Mouse (Mus musculus) thymus, adult 18-20 months (tissue): ENCODE data around the gene Cpne5.
"Not testable (repeated sequence)": the region's sequence is repeated elsewhere in the genome, so short reads cannot be mapped to it uniquely, and the experiment has no call there.

Experiments
- DNase-seq, 2 experiments: peaks; one replicate each; pipeline ENCODE4 v3.0.0; 2022; ENCODE audit warnings: mixed read lengths in 2 of 2

Gene Cpne5

DNA sequence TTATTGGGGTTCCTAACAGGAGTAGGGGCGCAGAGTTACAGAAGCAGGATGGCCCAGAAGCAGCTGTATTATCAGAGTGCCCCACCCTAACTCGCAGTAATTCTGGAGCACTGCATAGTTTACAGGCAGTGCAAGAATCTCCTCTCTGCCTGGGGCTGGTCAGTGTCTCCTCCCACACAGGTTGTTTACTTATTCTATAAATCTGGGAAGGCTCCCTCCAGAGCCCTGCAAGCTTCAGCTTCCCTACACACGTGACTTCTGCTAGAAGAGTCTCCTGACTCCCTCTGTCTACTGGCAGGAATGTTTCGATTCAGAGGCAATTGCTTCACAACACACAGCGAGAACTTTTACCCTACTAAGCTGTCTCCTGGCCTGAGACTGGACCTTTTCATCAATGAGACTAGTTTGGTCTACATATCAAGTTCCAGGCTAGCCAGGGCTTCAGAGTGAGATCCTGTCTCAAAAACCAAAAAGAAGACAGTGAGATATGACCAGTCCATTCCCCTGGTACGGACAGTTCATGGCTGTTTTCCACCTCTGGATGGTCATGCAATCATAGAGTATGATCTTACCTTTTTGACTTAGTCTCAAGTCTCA is 114.3 kb downstream of the Cpne5 start:
- DNase-seq: no peak

DNA sequence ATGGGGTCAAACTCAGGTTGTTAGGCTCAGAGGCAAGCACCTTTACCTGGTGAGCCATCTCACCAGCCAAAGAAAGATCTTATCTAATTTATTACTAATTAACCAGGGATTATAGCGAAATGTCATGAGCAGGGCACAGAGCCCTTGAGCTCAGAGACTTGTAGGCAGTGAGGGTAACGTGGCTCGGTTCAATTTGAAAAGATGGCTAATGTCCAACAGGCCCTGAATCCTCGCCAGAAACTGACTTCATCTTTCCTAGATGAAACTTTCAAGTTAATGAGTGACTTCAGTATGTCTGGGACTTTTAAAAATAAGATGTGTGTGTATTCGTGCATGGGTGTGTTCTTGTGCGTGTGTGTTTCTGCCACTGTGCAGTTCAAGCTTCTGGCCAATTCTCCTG is 115.2 kb downstream of the Cpne5 start:
- no peak for DNase-seq

DNA sequence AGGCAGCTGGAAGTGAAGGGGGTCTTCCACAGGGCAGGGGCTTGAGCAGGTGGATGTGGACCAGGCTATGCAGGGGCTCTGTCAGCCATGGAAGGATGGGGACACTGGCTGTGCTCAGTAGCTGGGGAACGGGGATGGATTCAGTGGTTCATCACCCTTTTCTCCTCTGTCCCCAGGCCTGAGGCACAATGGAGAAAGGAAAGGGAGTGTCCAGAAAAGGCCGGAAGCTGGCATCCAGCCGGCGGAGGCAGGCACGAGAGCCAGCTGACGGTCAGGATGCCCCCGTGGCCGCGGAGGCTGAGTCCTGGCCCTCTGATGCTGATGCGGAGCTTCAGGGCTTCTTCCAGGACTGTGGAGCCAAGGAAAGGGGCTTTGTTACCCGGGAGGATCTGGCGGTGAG is 117.3 kb downstream of the Cpne5 start:
- DNase-seq: no peak

DNA sequence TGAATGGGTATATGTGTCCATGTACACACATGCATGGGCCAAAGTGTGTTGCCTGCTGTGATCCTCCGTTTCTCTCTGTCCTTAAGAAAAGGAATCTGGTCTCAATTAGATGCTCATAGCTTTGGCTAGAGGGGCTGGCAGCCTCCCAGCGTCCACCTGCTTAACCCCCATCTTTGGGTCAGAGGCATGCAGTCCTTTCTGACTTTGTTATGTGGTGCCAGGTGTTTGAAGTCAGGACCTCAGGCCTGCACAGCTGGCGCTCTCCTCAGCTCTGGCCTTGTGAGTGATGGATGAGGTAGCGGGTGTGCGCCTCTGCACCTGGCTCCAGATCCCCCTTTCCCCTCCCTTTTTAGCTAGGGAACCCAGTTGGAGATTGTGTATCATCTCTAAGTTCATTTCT is 119.9 kb downstream of the Cpne5 start:
- no peak for DNase-seq

DNA sequence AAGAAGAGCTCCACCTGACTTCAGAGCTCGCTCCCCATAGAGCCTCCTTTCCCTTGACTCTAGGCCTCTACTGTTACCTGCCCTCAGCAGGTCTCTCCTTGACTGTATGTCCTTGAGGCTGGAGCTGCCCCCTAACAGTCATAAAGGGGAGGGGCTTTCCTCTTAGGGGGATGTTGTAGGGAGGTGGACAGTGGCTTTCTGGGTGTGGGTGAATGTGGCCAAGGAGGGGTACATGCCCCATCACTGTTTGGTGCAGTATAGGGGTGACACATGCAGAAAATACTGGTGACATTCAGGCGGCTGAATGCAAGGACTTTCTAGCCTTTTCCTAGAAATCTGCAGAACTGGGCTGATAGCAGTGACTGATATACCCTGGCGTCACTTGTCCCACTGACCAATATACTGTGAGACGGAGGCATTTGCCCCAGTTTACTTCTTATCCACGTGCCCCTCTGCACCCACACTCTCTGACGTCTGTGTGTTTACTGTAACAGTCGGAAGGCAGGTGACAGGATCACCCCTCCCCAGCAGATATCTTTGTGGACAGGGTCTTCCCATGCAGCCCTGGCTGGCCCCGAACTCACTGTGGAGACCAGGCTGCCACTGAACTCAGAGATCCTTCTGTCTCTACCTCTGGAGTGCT is 120.8 kb downstream of the Cpne5 start:
- no peak for DNase-seq

DNA sequence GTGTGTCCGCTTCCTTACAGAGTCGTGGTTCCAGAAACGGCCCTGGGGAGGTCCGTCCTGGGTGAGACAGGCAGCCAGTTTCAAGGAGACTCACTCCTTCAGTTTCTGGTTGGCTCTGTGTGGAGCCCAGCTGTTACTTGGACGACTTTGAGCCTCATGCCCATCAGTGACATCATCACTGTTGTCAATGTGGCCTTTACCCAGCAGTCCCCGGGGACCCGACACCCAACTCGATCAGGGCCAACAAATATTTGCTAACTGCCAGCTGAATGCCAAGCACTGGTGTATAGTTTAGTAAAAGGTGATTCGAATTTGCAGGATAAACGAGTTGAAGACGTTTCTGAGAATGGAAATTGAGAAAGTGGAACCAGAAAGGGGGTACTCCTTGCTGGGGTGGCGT is 121.9 kb downstream of the Cpne5 start:
- no peak for DNase-seq

DNA sequence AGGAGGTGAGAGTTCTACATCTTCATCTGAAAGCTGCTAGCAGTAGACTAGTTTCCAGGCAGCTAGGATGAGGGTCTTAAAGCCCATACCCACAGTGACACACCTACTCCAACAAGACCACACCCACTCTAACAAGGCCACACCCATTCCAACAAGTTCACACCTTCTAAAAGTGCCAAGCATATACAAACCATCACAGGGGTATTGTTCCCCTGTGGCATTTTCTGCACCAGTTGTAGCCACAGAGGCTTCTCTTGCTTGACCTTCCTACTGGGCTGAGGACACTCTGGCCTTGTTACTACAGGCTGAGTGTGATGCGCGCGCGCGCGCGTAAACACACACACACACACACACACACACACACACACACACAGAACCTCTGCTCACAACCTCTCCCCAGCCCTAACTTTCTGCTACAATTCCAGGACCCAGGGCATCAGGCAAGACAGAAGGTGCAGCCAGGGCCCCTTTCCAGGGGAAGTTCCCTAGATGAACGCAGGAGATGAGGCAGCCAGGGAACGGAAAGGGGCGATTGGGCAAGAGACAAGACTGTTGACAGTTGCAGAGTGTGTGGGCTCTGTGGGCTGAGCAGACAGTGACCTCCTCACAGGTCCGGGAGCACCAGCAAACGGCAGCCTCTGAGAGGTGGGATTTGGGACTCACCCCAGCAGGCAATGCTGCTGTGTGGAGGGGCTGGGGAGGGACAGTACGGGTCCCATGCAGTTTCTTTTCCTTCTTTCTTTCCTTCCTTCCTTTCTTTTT is 124.2 kb downstream of the Cpne5 start, which contains the start of gene Rab44:
Rab44 (plus strand) TSS at position 555 of the 762 bp plus-strand sequence.
- no peak for DNase-seq

DNA sequence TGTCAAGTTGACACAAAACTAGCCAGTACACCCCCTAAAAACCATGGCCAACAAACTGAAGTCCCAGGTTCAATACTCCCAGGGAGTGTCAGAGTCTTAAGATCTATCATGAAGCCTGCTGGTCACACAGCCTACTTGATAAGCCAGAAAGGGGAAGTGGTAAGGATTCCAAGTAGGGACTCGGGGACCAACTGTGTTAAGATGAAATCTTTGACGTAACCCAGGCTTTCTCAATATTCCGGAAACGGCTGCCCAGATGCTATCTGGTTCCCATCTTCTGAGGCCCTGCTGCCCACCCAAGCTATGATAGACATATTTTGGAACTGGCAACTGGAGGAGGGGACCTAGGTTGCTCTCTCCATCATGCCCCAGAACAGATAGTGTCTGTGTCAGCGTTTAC is 126.6 kb downstream of the Cpne5 start:
- no peak for DNase-seq

DNA sequence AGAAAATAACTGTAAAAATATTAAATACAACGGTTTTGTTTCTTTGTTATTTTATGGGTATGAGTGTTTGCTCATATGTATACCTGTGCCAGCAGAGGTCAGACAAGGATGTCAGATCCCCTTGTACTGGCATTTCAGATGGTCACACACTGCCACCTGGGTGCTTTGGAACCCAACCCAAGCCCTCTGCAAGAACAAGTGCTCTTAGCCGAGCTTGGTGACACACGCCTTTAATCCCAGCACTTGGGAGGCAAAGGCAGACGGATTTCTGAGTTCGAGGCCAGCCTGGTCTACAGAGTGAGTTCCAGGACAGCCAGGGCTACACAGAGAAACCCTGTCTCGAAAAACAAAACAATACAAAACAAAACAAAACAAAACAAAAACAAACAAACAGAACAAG is 127.6 kb downstream of the Cpne5 start:
- not testable (repeated sequence) for DNase-seq
